Mouse (Mus musculus) urinary bladder, postnatal 36 days (tissue): ENCODE data around the gene Ptgs2.

Source experiments
- DNase-seq, 2 experiments: peaks; one replicate each; pipeline ENCODE4 v3.0.0; 2022; ENCODE audit warnings: low spot score in 2 of 2, mixed read lengths in 1 of 2

The Ptgs2 gene

DNA sequence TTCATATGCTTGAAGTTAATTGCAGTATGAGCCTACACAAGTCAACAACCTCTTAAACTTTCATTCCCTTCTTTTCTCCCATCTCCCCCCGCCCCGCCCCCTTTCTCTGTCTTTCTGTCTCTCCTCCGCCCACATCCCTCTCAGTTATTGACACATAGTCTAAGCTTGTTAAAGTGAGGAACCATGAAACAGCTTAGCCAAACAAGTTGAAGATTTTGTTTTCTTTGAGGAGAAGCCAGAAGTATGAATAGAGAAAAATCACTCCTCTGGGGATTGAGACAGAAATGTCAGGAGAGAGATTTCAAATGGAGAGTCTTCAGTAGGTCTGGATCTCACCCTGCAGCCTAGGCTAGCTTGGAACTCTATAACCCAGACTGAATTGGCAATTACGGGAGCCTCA, 47.4 kb downstream of the Ptgs2 start:
- no peak for DNase-seq

- DNase-seq = no peak
These were observed 51.6 kb downstream of the Ptgs2 start for GRCm38 (mm10) chr1:150151411-150151810.
